Mouse (Mus musculus) CH12.LX (cell line): ENCODE results near the gene Ccl26. TPM values are rescaled to one million over a fixed set of nuclear protein-coding genes. Genes with fewer than 3 reads are reported as not detected.

Experiments used
- DNase-seq: peaks from one replicate; pipeline ENCODE4 v3.0.0-alpha.2; 2013; ENCODE audit errors: extremely low read depth
- H3K27ac ChIP-seq: 2 replicates; pipeline ENCODE4 v1.5.1; 2012; ENCODE audit warnings: low read depth, mild to moderate bottlenecking, control low read depth, moderate library complexity; ENCODE audit not compliant: insufficient read depth
- H3K27me3 ChIP-seq: replicated peaks from 2 replicates; pipeline ENCODE3; 2012; ENCODE audit warnings: inconsistent platforms
- H3K36me3 ChIP-seq, 2 experiments: replicated peaks in 1 of 2; 2 replicates each; pipeline versions ENCODE3 to v1.6.1; 2012; ENCODE audit warnings: inconsistent platforms in 1 of 2, low read length in 1 of 2, mild to moderate bottlenecking in 1 of 2, mixed read lengths in 1 of 2, moderate library complexity in 1 of 2; ENCODE audit not compliant: control insufficient read depth in 1 of 2, insufficient read depth in 1 of 2
- H3K4me1 ChIP-seq, 2 experiments: 2 replicates each; pipeline ENCODE4 v1.6.1; 2012; ENCODE audit warnings: inconsistent platforms in 1 of 2, moderate library complexity in 1 of 2; ENCODE audit not compliant: insufficient read depth in 2 of 2, control insufficient read depth in 1 of 2
- H3K4me2 ChIP-seq: 2 replicates; pipeline ENCODE4 v1.6.1; 2012; ENCODE audit warnings: low read depth, mild to moderate bottlenecking, control low read depth; ENCODE audit not compliant: poor library complexity, insufficient read depth, severe bottlenecking
- H3K4me3 ChIP-seq, 3 experiments: fragments of 150-350 bp in 1 of 3; sonication (generic) in 1 of 3; replicated peaks in 1 of 3; 2 replicates each; pipeline versions ENCODE3 to v1.5.1; 2011 to 2012; ENCODE audit warnings: low read depth in 2 of 3, low read length in 2 of 3, mild to moderate bottlenecking in 2 of 3, moderate library complexity in 2 of 3, control low read depth in 1 of 3, improper control_type of control experiment in 1 of 3, inconsistent platforms in 1 of 3, mixed read lengths in 1 of 3; ENCODE audit not compliant: poor library complexity in 1 of 3
- H3K79me2 ChIP-seq: replicated peaks from 2 replicates; pipeline ENCODE4 v1.6.1; 2012; ENCODE audit warnings: mild to moderate bottlenecking, moderate library complexity; ENCODE audit not compliant: control insufficient read depth, poor library complexity, insufficient read depth, severe bottlenecking; ENCODE audit errors: extremely low read depth
- H3K9ac ChIP-seq: 2 replicates; pipeline ENCODE4 v1.6.1; 2012; ENCODE audit warnings: low read depth, mild to moderate bottlenecking, control low read depth, moderate library complexity; ENCODE audit not compliant: insufficient read depth
- H3K9me3 ChIP-seq: replicated peaks from 2 replicates; pipeline ENCODE3; 2012; ENCODE audit warnings: low read length, inconsistent platforms, mixed read lengths
- BHLHE40 ChIP-seq: IDR thresholded peaks from 2 replicates; pipeline ENCODE4 v1.6.1; 2011; ENCODE audit warnings: mild to moderate bottlenecking, low read depth, low read length, improper control_type of control experiment
- ELF1 ChIP-seq: IDR thresholded peaks from 2 replicates; pipeline ENCODE4 v1.6.1; 2014; ENCODE audit warnings: low read depth, mild to moderate bottlenecking, inconsistent platforms, low read length, improper control_type of control experiment
- EP300 ChIP-seq: IDR thresholded peaks from 2 replicates; pipeline ENCODE4 v1.6.1; 2011; ENCODE audit warnings: low read length, improper control_type of control experiment
- ETS1 ChIP-seq: conservative IDR thresholded peaks from 2 replicates; pipeline ENCODE4 v1.6.1; 2012; ENCODE audit warnings: low read depth, mild to moderate bottlenecking, inconsistent platforms, low read length, improper control_type of control experiment, moderate library complexity
- IRF4 ChIP-seq: IDR thresholded peaks from 2 replicates; pipeline ENCODE4 v1.6.1; 2014; ENCODE audit warnings: low read depth, mild to moderate bottlenecking, inconsistent platforms, low read length, improper control_type of control experiment
- JUN ChIP-seq: IDR thresholded peaks from 2 replicates; pipeline ENCODE4 v1.6.1; 2011; ENCODE audit warnings: low read depth, mild to moderate bottlenecking, low read length, improper control_type of control experiment, moderate library complexity; ENCODE audit not compliant: insufficient read depth
- KAT2A ChIP-seq: IDR thresholded peaks from 2 replicates; pipeline ENCODE4 v1.6.1; 2012; ENCODE audit warnings: low read length, improper control_type of control experiment, inconsistent platforms; ENCODE audit not compliant: insufficient replicate concordance
- MAFK ChIP-seq: IDR thresholded peaks from 2 replicates; pipeline ENCODE4 v1.6.1; 2011; ENCODE audit warnings: low read length, improper control_type of control experiment; ENCODE audit not compliant: insufficient replicate concordance
- MAZ ChIP-seq: IDR thresholded peaks from 2 replicates; pipeline ENCODE4 v1.6.1; 2012; ENCODE audit warnings: low read depth, mild to moderate bottlenecking, inconsistent platforms, low read length, improper control_type of control experiment, moderate library complexity
- MEF2A ChIP-seq: IDR thresholded peaks from 2 replicates; pipeline ENCODE4 v1.6.1; 2014; ENCODE audit warnings: low read depth, mild to moderate bottlenecking, inconsistent platforms, low read length, improper control_type of control experiment, borderline replicate concordance
- MYC ChIP-seq: IDR thresholded peaks from 2 replicates; pipeline ENCODE4 v1.6.1; 2011; ENCODE audit warnings: low read depth, mild to moderate bottlenecking, improper control_type of control experiment, low read length
- NELFE ChIP-seq: IDR thresholded peaks from 2 replicates; pipeline ENCODE4 v1.6.1; 2011; ENCODE audit warnings: low read depth, low read length, improper control_type of control experiment
- NRF1 ChIP-seq: IDR thresholded peaks from 2 replicates; pipeline ENCODE4 v1.6.1; 2014; ENCODE audit warnings: low read depth, mild to moderate bottlenecking, inconsistent platforms, low read length, improper control_type of control experiment, moderate library complexity
- POLR2A ChIP-seq: IDR thresholded peaks from 2 replicates; pipeline ENCODE4 v1.6.1; 2011; ENCODE audit warnings: low read depth, mild to moderate bottlenecking, improper control_type of control experiment, low read length
- POLR2AphosphoS2 ChIP-seq: IDR thresholded peaks from 2 replicates; pipeline ENCODE4 v1.6.1; 2011; ENCODE audit warnings: low read depth, low read length, improper control_type of control experiment
- RCOR1 ChIP-seq: conservative IDR thresholded peaks from 2 replicates; pipeline ENCODE4 v1.6.1; 2012; ENCODE audit warnings: low read depth, mild to moderate bottlenecking, inconsistent platforms, low read length, improper control_type of control experiment
- SMC3 ChIP-seq: IDR thresholded peaks from 2 replicates; pipeline ENCODE4 v1.6.1; 2011; ENCODE audit warnings: low read depth, low read length, improper control_type of control experiment
- TCF12 ChIP-seq: IDR thresholded peaks from 2 replicates; pipeline ENCODE4 v1.6.1; 2014; ENCODE audit warnings: low read depth, mild to moderate bottlenecking, inconsistent platforms, low read length, improper control_type of control experiment
- UBTF ChIP-seq: IDR thresholded peaks from 2 replicates; pipeline ENCODE4 v1.6.1; 2012; ENCODE audit warnings: low read depth, mild to moderate bottlenecking, inconsistent platforms, low read length, improper control_type of control experiment, moderate library complexity
- USF2 ChIP-seq: conservative IDR thresholded peaks from 2 replicates; pipeline ENCODE4 v1.6.1; 2011; ENCODE audit warnings: low read depth, low read length, improper control_type of control experiment
- ZKSCAN1 ChIP-seq: IDR thresholded peaks from 2 replicates; pipeline ENCODE4 v1.6.1; 2012; ENCODE audit warnings: low read depth, inconsistent platforms, low read length, improper control_type of control experiment, borderline replicate concordance
- ZMIZ1 ChIP-seq: IDR thresholded peaks from 2 replicates; pipeline ENCODE4 v1.6.1; 2012; ENCODE audit warnings: low read depth, mild to moderate bottlenecking, inconsistent platforms, low read length, improper control_type of control experiment
- dilution Hi-C: fragments of 300-500 bp; cut with MboI; formaldehyde crosslinking; loops from 2 replicates; pipeline ENCODE4 v1.14.3; 2020; ENCODE audit warnings: low sequenced_read_pairs; ENCODE audit not compliant: extremely low pct_unique_long_range_greater_than_20kb, extremely low pct_ligation_motif_present
- in situ Hi-C: fragments of 300-500 bp; cut with MboI; formaldehyde crosslinking; loops from 3 replicates; pipeline ENCODE4 v1.14.3; 2019; ENCODE audit warnings: low sequenced_read_pairs, low pct_ligation_motif_present, low pct_unique_long_range_greater_than_20kb, mixed read lengths
- polyA plus RNA-seq: library from polyadenylated mRNA; unstranded; fragments of >175 nt; gene quantifications from 2 replicates; pipeline ENCODE4 v1.2.1, GENCODE M21; 2012; ENCODE audit warnings: low read depth; ENCODE audit not compliant: insufficient read length
- total RNA-seq, 2 experiments: library from RNA; depleted of rRNA; stranded (reverse); fragments of 300-350 nt in 1 of 2; fragments of >200 nt in 1 of 2; gene quantifications; 2 replicates each; pipeline ENCODE4 v1.2.3; 2012 to 2014

Gene Ccl26
- total and polyA plus RNA-seq, 3 experiments = not detected

DNA sequence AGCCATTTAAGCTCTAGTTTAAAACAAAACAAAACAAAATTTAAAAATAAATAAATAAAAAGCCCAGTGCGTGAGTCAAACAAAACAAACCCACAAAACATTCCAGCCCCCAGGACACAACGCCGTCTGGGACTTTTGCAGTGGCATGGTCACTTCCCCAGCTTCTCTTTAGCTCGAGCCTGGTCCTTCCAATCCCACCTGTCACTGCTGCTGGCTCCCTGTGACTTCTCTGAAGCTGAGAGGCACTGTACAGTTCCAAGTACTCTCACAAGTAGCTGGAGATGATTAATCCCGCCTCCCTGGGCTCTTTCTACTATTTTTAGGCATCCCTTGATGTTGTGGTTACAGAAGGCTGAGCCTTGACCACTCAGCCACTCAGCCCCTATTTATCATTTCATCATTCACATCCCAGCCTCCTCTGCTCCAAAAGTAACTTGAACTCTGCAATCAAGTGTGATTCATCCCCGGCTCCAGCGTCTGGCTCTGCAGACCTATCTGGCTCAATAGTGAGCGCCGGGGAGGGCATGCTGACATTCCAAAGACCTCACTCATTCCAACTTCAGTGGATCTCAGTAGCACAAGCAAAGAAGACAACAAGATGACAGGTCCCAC lies 41.2 kb downstream of the Ccl26 start:
- Histone ChIP-seq H3K4me2 (no peak overlapping the region), H3K79me2 (no peaks in the 10 kb centered on the region), H3K27ac (no peak overlapping the region), H3K9me3 (peaks cover 3% of the 10 kb centered on the region), H3K27me3 (no peaks in the 10 kb centered on the region), H3K4me3 (no peak overlapping the region), H3K9ac (no peak overlapping the region), H3K4me1 (peaks cover 0 to 4% of the 10 kb centered on the region in 2 experiments; a peak in 1 of 4 replicates), H3K36me3 (no peaks in the 10 kb centered on the region)
- DNase-seq = no peak
- in situ Hi-C loops (no loop called here), dilution Hi-C loops (no loop called here)
- TF ChIP-seq ETS1 (no peak), ZMIZ1 (no peak), EP300 (no peak)

DNA sequence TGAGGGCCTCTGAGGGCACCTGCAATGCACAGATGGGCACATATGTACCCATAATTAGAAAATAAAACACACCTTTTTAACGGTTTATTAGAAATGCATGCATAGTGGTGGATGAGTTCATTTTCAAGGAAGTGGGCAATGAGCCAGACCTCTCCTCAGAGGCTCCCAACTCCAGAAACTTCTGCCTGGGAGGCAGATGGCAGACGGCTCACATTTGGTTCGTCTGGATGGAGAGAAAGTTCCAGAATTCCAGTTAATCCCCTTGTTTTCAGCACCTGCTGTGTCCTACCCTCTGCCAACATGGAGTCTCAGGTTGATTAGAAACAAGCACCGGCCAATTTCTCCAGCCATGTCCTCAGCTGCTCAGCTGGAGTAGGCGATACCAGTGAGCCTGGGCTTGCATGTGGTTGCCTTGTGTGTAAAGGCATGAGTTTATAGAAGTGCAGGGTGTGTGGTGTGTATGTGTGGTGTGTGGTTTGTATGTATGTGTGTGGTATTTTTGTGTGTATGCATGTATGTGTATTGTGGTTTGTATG lies 46.0 kb downstream of the Ccl26 start:
- Histone ChIP-seq H3K27ac (no peak overlapping the region), H3K4me3 (no peak overlapping the region), H3K36me3 (no peaks in the 10 kb centered on the region), H3K79me2 (no peaks in the 10 kb centered on the region), H3K9me3 (peaks cover 11% of the 10 kb centered on the region), H3K9ac (no peak overlapping the region), H3K27me3 (no peaks in the 10 kb centered on the region), H3K4me1 (no peaks in the 10 kb centered on the region), H3K4me2 (no peak overlapping the region)
- in situ Hi-C loops = no loop called here
- TF ChIP-seq POLR2A (no peak), ZMIZ1 (no peak), BHLHE40 (no peak), NELFE (no peak), MAFK (no peak), MAZ (no peak), SMC3 (no peak), NRF1 (no peak), ZKSCAN1 (no peak), POLR2AphosphoS2 (no peak), TCF12 (no peak), MYC (no peak), USF2 (no peak), JUN (no peak), IRF4 (no peak), UBTF (no peak), MEF2A (no peak), ELF1 (no peak), KAT2A (no peak), RCOR1 (no peak)
- no peak for DNase-seq
- dilution Hi-C loops = no loop called here
